Mouse (Mus musculus) limb, embryonic 13.5 days (tissue): Measurements from ENCODE around the gene Nkapd1. TPM values are rescaled to one million over a fixed set of nuclear protein-coding genes. Genes with fewer than 3 reads are reported as not detected.
"Not testable (repeated sequence)": the region's sequence is repeated elsewhere in the genome, so short reads cannot be mapped to it uniquely, and the experiment has no call there.

Experiments
- ATAC-seq: fragments of 200-750 bp; cut with Nextera tagmentation; 2 replicates; pipeline ENCODE4 v1.8.0; 2017; ENCODE audit warnings: low read depth, moderate number of reproducible peaks, moderate TSS enrichment; ENCODE audit not compliant: low FRiP score
- H3K27ac ChIP-seq: fragments of 300-500 bp; sonication (generic); 2 replicates; pipeline ENCODE4 v1.5.1; 2015; ENCODE audit warnings: inconsistent platforms, mild to moderate bottlenecking, moderate library complexity
- H3K27me3 ChIP-seq: fragments of 300-500 bp; sonication (generic); 2 replicates; pipeline ENCODE4 v1.6.1; 2015; ENCODE audit warnings: mild to moderate bottlenecking, inconsistent platforms
- H3K36me3 ChIP-seq: fragments of 300-500 bp; sonication (generic); 2 replicates; pipeline ENCODE4 v1.6.1; 2015; ENCODE audit warnings: inconsistent platforms, mild to moderate bottlenecking, moderate library complexity
- H3K4me1 ChIP-seq: fragments of 300-500 bp; sonication (generic); 2 replicates; pipeline ENCODE4 v1.6.1; 2015; ENCODE audit warnings: inconsistent platforms
- H3K4me2 ChIP-seq: fragments of 300-500 bp; sonication (generic); replicated peaks from 2 replicates; pipeline ENCODE4 v1.6.1; 2015; ENCODE audit warnings: inconsistent platforms, mild to moderate bottlenecking, moderate library complexity
- H3K4me3 ChIP-seq: fragments of 300-500 bp; sonication (generic); 2 replicates; pipeline ENCODE4 v1.5.1; 2015; ENCODE audit warnings: moderate library complexity, mild to moderate bottlenecking, inconsistent platforms
- H3K9ac ChIP-seq: fragments of 300-500 bp; sonication (generic); 2 replicates; pipeline ENCODE4 v1.6.1; 2015; ENCODE audit warnings: mild to moderate bottlenecking, inconsistent platforms
- H3K9me3 ChIP-seq: fragments of 300-500 bp; sonication (generic); 2 replicates; pipeline ENCODE4 v1.6.1; 2016; ENCODE audit warnings: inconsistent platforms
- WGBS: fragments of 180-500 bp; shearing (Covaris S2); methylation state at CpG from one replicate; pipeline ENCODE4 v1.1.7; 2015; 5-methylcytosine and 5-hydroxymethylcytosine counted together
- polyA plus RNA-seq: library from polyadenylated mRNA; unstranded; fragments of >200 nt; fragmentation: Nextera tagmentation; extraction: Ambion mirVana; gene quantifications from 2 replicates; pipeline ENCODE4 v1.2.1, GENCODE M21; 2015

Gene Nkapd1
- polyA plus RNA-seq, 1 experiment from 2014 or later = 24.5 TPM

DNA sequence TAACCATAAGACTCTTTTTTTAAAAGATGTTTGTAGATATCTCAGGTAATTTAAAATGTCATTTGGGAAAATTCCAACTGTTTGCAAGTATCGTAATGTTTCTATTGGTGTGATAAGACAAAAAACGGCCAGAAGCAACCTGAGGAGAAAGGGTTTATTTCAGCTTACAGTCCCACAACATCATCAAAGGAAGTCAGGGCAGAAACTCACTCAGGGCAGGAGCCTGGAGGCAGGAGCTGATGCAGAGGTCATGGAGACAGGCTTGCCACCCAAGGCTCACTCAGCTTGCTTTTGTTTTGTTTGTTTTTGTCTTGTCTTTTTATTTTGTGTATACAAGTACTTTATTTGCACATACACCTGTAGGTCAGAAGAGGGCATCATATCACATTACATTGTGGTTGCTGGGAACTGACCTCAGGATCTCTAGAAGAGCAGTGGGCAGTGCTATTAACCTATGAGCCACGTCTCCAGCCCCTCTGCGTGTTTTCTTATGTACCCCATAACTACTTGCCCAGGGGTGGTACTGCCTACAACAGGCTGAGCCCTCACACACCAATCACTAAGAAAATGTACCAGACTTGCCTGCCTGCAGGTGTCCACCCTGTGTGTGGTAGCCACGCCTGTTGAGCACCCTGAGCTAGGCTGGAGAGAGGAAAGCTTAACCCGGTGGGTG lies 14.9 kb upstream of the Nkapd1 start:
- ATAC-seq = no peak
- H3K4me2 ChIP-seq = no peak overlapping the region
- H3K4me3 ChIP-seq = no peak overlapping the region
- H3K9me3 ChIP-seq = no peaks in the 10 kb centered on the region
- H3K27me3 ChIP-seq = no peaks in the 10 kb centered on the region
- WGBS = 83% methylated on average over 6 of the region's 6 CpGs
- H3K4me1 ChIP-seq = no peaks in the 10 kb centered on the region
- peaks cover 44% of the 10 kb centered on the region for H3K36me3 ChIP-seq
- H3K9ac ChIP-seq = no peak overlapping the region
- H3K27ac ChIP-seq = no peak overlapping the region

- H3K4me2 ChIP-seq, H3K27me3 ChIP-seq, H3K4me3 ChIP-seq, H3K9ac ChIP-seq, H3K4me1 ChIP-seq, H3K9me3 ChIP-seq, ATAC-seq, H3K27ac ChIP-seq: not testable (repeated sequence)
- H3K36me3 ChIP-seq = peaks cover 34% of the 10 kb centered on the region
- 86% methylated on average over 6 of the region's 8 CpGs for WGBS
Observed at GRCm38 (mm10) chr9:50630903-50631302, 13.6 kb upstream of the Nkapd1 start.

DNA sequence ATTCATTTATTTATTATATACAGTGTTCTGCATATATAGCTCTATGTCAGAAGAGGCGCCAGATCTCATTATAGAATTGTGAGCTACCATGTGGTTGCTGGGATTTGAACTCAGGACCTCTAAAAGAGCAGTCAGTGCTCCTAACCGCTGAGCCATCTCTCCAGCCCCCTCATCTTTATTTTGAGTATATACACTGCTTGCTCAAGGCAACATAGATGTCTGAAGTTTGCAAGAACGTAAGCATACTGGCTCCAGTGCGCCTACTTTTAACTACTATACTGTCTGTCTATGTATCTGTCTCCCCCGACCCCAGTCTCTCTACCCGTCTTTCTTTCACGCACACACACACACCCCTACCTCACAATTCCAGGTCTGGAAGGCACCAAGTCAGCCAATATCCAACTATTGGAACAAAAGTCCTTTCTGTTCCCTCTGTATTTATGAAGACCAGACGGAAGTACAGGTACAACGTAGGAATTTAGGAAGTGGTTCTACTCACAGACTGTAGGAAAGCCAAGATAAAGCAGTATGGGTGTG lies 598 bp upstream of the Nkapd1 start:
- no peak overlapping the region for H3K9ac ChIP-seq
- H3K27ac ChIP-seq = no peak overlapping the region
- ATAC-seq = no peak
- WGBS = 65% methylated on average over 9 of the region's 9 CpGs
- no peaks in the 10 kb centered on the region for H3K9me3 ChIP-seq
- peak overlapping the region; percentile 88 for H3K4me2 ChIP-seq
- H3K36me3 ChIP-seq = peaks cover 22% of the 10 kb centered on the region
- H3K27me3 ChIP-seq = no peaks in the 10 kb centered on the region
- peak overlapping the region; percentile 100 for H3K4me3 ChIP-seq
- H3K4me1 ChIP-seq = peaks cover 8% of the 10 kb centered on the region

GRCm38 (mm10) chr9:50616161-50616560 lies 1.1 kb downstream of the Nkapd1 start:
- Histone ChIP-seq H3K9me3 (no peaks in the 10 kb centered on the region), H3K9ac (peak overlapping the region; percentile 97), H3K4me2 (peak overlapping the region; percentile 88), H3K36me3 (peaks cover 36% of the 10 kb centered on the region), H3K4me1 (peaks cover 8% of the 10 kb centered on the region), H3K27me3 (no peaks in the 10 kb centered on the region), H3K27ac (0 out of 2 replicates have a peak overlapping the region, but pooled peaks have one; percentile 94), H3K4me3 (peak overlapping the region; percentile 100)
- no peak for ATAC-seq
- 36% methylated on average over 11 of the region's 11 CpGs for WGBS

DNA sequence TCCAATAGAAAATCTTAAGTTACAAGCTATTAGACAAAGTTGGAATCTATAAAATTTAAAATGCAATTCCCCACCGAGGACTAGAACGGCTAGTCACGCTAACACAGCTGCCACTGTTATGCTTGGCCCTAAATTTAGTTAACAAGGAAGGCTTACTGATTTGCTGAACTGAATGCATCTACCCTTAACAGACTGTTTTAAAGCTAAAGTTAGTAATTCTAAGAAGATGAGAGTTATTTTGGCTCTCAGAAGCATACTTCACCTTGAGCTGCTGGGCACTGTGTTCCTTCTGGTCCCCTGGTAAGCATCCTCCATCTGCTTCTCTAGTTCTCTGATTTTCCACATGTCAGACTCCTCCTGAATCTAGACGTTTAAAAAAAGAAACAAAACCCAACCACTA lies 5.1 kb downstream of the Nkapd1 start:
- Histone ChIP-seq H3K4me3 (no peak overlapping the region), H3K4me1 (peaks cover 8% of the 10 kb centered on the region), H3K4me2 (no peak overlapping the region), H3K36me3 (peaks cover 74% of the 10 kb centered on the region), H3K9ac (no peak overlapping the region), H3K9me3 (no peaks in the 10 kb centered on the region), H3K27ac (no peak overlapping the region), H3K27me3 (no peaks in the 10 kb centered on the region)
- WGBS = 85% methylated on average over 4 of the region's 4 CpGs
- no peak for ATAC-seq

GRCm38 (mm10) chr9:50604338-50604737 lies 12.9 kb downstream of the Nkapd1 start:
- Histone ChIP-seq H3K27me3 (no peaks in the 10 kb centered on the region), H3K27ac (no peak overlapping the region; the same call in 1 of the 2 replicates), H3K36me3 (peaks cover 47% of the 10 kb centered on the region), H3K9me3 (no peaks in the 10 kb centered on the region), H3K4me2 (peak overlapping the region; percentile 95), H3K9ac (peak overlapping the region; percentile 90), H3K4me1 (peaks cover 33% of the 10 kb centered on the region), H3K4me3 (peak overlapping the region; percentile 90)
- WGBS = 4% methylated on average over 6 of the region's 6 CpGs
- no peak for ATAC-seq

- peak; percentile 83; the same call in 1 of the 2 replicates for ATAC-seq
- Histone ChIP-seq H3K27ac (peak overlapping the region; percentile 84), H3K4me3 (peak overlapping the region; percentile 90), H3K9me3 (no peaks in the 10 kb centered on the region), H3K27me3 (no peaks in the 10 kb centered on the region), H3K4me2 (peak overlapping the region; percentile 95), H3K9ac (peak overlapping the region; percentile 90), H3K4me1 (peaks cover 33% of the 10 kb centered on the region), H3K36me3 (peaks cover 48% of the 10 kb centered on the region)
- WGBS = under 1% methylated on average over 24 of the region's 24 CpGs
Observed at GRCm38 (mm10) chr9:50603998-50604324, 13.3 kb downstream of the Nkapd1 start.

DNA sequence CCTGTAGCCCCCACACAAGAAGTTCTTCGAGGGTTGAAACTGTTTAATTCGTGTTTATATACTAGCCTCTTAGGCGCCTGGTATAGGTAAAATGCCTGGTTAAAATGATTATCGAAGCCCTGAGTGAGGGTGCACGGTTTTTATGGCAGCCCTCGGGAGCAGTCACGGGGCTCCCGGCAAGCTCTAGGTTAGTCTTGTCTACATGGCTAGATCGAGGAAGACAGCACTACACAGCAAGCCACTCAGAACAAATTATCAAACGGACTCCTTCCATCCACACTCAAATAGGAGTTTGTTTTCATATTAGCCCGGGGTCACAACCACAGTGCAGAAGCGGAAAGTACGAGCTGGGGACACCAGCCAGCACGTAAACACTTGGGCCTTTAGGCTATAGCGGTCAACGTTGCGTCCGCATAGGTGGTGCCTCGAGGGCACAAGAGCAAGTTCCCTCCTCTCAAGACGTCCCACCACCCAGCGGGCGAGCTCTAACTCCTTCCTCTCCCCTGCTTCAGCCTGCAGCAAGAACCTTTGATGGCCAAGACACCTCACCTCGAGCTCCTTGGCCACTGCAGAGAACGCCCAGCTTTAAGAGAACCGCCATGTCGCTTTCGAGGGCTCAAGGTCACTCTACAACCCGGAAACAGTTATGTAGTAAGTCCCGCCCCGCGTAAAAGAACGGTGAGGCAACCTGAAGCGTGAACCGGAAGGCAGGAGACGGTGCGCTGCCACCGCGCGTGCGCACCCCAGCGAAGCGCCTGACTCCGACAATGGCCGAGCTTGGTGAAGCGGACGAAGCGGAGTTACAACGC lies 13.9 kb downstream of the Nkapd1 start, which contains the start of the genes Sdhd and Timm8b:
Gene Sdhd (minus strand): TSS at position 624 of the 809 bp plus-strand sequence.
Gene Timm8b (plus strand): TSS at position 722 of the 809 bp plus-strand sequence.
- peak; percentile 97 for ATAC-seq
- peak within 1 kb of the TSS; percentile 90 for H3K4me3 ChIP-seq
- H3K4me1 ChIP-seq = peaks cover 33% of the 10 kb centered on the region
- peak within 1 kb of the TSS; percentile 90 for H3K9ac ChIP-seq
- peaks cover 49% of the 10 kb centered on the region for H3K36me3 ChIP-seq
- WGBS = under 1% methylated on average over 48 of the region's 48 CpGs
- H3K27ac ChIP-seq = peak within 1 kb of the TSS; percentile 84
- H3K27me3 ChIP-seq = no peaks in the 10 kb centered on the region
- no peaks in the 10 kb centered on the region for H3K9me3 ChIP-seq
- H3K4me2 ChIP-seq = peak within 1 kb of the TSS; percentile 95

DNA sequence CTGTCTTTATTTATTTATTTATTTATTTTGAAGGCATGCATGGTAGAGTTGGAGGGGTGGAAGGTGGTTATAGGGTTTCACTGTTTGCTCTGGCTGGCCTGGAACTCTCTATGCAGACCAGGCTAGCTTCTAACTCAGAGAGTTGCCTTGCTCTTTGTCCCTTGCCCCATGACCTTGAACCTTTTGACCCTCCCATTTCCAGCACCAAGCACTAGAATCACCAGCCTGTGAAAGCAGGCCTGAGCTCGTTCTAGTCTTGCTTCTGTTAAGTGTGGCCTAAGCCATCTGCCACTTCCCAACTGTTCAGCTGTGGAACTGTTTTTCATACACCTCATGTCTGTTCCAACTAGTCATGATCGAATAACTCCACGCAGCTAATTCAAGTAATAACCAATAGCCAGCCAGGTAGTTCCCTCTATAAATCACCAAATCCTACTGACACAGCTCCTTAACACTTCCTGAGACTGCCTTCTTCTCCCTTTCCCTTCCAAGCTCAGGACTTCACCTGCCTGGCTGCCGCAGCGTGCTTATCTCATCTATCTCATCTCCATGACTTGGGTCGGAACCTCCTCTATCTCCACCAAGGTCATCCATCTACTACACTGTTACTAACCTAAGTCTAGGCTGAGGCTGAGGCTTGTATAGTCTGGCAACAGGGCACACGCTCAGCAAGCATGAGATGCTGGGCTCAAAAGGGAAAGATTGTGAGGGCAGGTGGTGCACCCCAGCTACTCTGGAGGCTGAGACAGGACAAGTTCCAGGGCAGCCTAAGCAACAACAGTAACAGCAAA lies 15.0 kb downstream of the Nkapd1 start:
- Histone ChIP-seq H3K27me3 (no peaks in the 10 kb centered on the region), H3K36me3 (peaks cover 49% of the 10 kb centered on the region)

DNA sequence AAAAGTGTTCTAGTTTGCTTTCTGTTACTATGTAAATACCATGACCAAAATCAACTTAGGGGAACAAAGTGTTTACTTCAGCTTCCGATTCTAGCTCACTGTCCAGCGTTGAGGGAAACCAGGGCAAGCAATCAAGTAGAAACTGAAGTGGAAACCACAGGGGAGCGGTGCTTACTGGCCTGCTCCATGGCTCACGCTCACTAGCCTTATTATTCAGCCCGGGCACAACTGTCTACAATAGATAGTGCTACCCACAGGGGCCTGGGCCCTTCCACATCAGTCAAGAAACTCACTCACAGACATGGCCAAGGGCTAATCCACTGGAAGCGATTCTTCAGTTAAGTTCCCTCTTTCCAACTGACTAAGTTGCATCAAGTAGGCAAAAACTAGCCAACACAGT lies 15.7 kb downstream of the Nkapd1 start:
- H3K27me3 ChIP-seq = no peaks in the 10 kb centered on the region
- 91% methylated on average over 6 of the region's 6 CpGs for WGBS
- peaks cover 52% of the 10 kb centered on the region for H3K36me3 ChIP-seq
- H3K27ac ChIP-seq = no peak overlapping the region
- no peak for ATAC-seq
- no peak overlapping the region for H3K4me3 ChIP-seq
- no peaks in the 10 kb centered on the region for H3K9me3 ChIP-seq
- H3K4me2 ChIP-seq = no peak overlapping the region
- peaks cover 33% of the 10 kb centered on the region for H3K4me1 ChIP-seq
- H3K9ac ChIP-seq = no peak overlapping the region

More for the DNA sequence above, 15.0 kb downstream of the Nkapd1 start:
- H3K4me2 ChIP-seq = peak overlapping the region; percentile 95
- no peak for ATAC-seq
- 89% methylated on average over 7 of the region's 7 CpGs for WGBS
- peak overlapping the region; percentile 90 for H3K9ac ChIP-seq
- peak overlapping the region; percentile 90 for H3K4me3 ChIP-seq
- no peak overlapping the region for H3K27ac ChIP-seq
- no peaks in the 10 kb centered on the region for H3K9me3 ChIP-seq
- peaks cover 33% of the 10 kb centered on the region for H3K4me1 ChIP-seq

DNA sequence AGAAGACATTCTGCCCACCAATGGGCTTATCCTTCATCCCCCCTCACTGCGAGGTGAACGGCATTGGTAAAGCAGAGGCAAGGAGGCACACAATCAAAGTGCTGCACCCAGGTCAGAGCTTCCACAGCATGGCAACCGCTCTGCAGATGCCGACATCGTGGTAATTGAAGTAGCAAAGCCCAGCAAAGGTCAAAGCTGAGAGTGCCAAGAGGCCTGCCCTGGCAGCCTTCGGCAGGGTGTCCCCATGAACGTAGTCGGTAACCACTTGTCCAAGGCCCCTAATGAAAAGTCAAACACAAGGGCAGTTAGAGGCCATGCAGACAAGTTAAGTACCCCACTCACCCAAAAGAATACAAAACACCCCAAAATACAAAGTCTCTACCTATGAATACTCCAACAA lies 20.3 kb downstream of the Nkapd1 start:
- H3K9me3 ChIP-seq = no peaks in the 10 kb centered on the region
- no peak overlapping the region for H3K4me3 ChIP-seq
- H3K9ac ChIP-seq = no peak overlapping the region
- no peak overlapping the region for H3K4me2 ChIP-seq
- no peak for ATAC-seq
- no peaks in the 10 kb centered on the region for H3K27me3 ChIP-seq
- no peak overlapping the region for H3K27ac ChIP-seq
- WGBS = 96% methylated on average over 8 of the region's 8 CpGs
- H3K4me1 ChIP-seq = peaks cover 15% of the 10 kb centered on the region
- peaks cover 59% of the 10 kb centered on the region for H3K36me3 ChIP-seq
